Mouse (Mus musculus): ENCODE measurements at regions not wholly inside any gene's neighbourhood (a gene's known extent, or its start where the extent isn't known, plus 50 kb on each side); places are given as distances from the start of the nearest gene placed in this dataset.
A peak's percentile ranks its signal among the peaks of the same experiment; 100 is the strongest.
"Not testable (repeated sequence)": the region's sequence is repeated elsewhere in the genome, so short reads cannot be mapped to it uniquely, and the experiment has no call there.

GRCm38 (mm10) chr4:97509576-97509975 lies 263.0 kb upstream of the Nfia start:
- no peak for DNase-seq (ENCODE audit: low read depth)

GRCm38 (mm10) chr4:97505734-97506133 lies 266.8 kb upstream of the Nfia start:
- no peak for DNase-seq (ENCODE audit: low read depth)

GRCm38 (mm10) chr4:97491248-97491804 lies 281.2 kb upstream of the Nfia start:
- DNase-seq (ENCODE audit: low read depth), result no peak

GRCm38 (mm10) chr4:97486354-97486753 lies 286.2 kb upstream of the Nfia start:
- DNase-seq (ENCODE audit: low read depth), result no peak

GRCm38 (mm10) chr4:97485225-97485624 lies 287.3 kb upstream of the Nfia start:
- DNase-seq (ENCODE audit: low read depth), result peak; percentile 32

- no peak for DNase-seq (ENCODE audit: low read depth)
Measured at GRCm38 (mm10) chr4:97482701-97483246, 289.8 kb upstream of the Nfia start.

- DNase-seq (ENCODE audit: low read depth), result no peak
Measured at GRCm38 (mm10) chr4:97481836-97482235, 290.7 kb upstream of the Nfia start.

GRCm38 (mm10) chr4:97476571-97477190 lies 293.7 kb upstream of the Gm10192 start:
- no peak for DNase-seq (ENCODE audit: low read depth)

GRCm38 (mm10) chr4:97473492-97473891 lies 290.5 kb upstream of the Gm10192 start:
- not testable (repeated sequence) for DNase-seq (ENCODE audit: low read depth)

- DNase-seq (ENCODE audit: low read depth), result no peak
Measured at GRCm38 (mm10) chr4:97465932-97466666, 283.1 kb upstream of the Gm10192 start.

GRCm38 (mm10) chr4:97465517-97465916 lies 282.6 kb upstream of the Gm10192 start:
- DNase-seq (ENCODE audit: low read depth), result no peak

GRCm38 (mm10) chr4:97461177-97461576 lies 278.2 kb upstream of the Gm10192 start:
- no peak for DNase-seq (ENCODE audit: low read depth)

GRCm38 (mm10) chr4:97439288-97440029 lies 256.5 kb upstream of the Gm10192 start:
- DNase-seq (ENCODE audit: low read depth), result no peak

- no peak for DNase-seq (ENCODE audit: low read depth)
Measured at GRCm38 (mm10) chr4:97432681-97433080, 249.7 kb upstream of the Gm10192 start.

GRCm38 (mm10) chr4:97432094-97432493 lies 249.1 kb upstream of the Gm10192 start:
- DNase-seq (ENCODE audit: low read depth), result no peak

GRCm38 (mm10) chr4:97431239-97431638 lies 248.3 kb upstream of the Gm10192 start:
- no peak for DNase-seq (ENCODE audit: low read depth)

GRCm38 (mm10) chr4:97419845-97420244 lies 236.9 kb upstream of the Gm10192 start:
- DNase-seq (ENCODE audit: low read depth), result no peak

GRCm38 (mm10) chr4:97418616-97419015 lies 235.7 kb upstream of the Gm10192 start:
- DNase-seq (ENCODE audit: low read depth), result no peak

GRCm38 (mm10) chr4:97417943-97418342 lies 235.0 kb upstream of the Gm10192 start:
- DNase-seq (ENCODE audit: low read depth), result peak; percentile 0

GRCm38 (mm10) chr4:97408633-97409296 lies 225.8 kb upstream of the Gm10192 start:
- DNase-seq (ENCODE audit: low read depth), result no peak

- no peak for DNase-seq (ENCODE audit: low read depth)
Measured at GRCm38 (mm10) chr4:97394697-97395280, 211.8 kb upstream of the Gm10192 start.
